Mouse (Mus musculus) heart, embryonic 13.5 days (tissue): ENCODE data around the gene Gclc. TPM values are rescaled to one million over a fixed set of nuclear protein-coding genes. Genes with fewer than 3 reads are reported as not detected.

Source experiments
- ATAC-seq: fragments of 200-750 bp; cut with Nextera tagmentation; 2 replicates; pipeline ENCODE4 v1.8.0; 2017; ENCODE audit warnings: moderate TSS enrichment; ENCODE audit not compliant: insufficient number of reproducible peaks, low FRiP score, low TSS enrichment; ENCODE audit errors: extremely low read depth
- H3K27ac ChIP-seq: fragments of 300-500 bp; sonication (generic); replicated peaks from 2 replicates; pipeline ENCODE4 v1.5.1; 2015; ENCODE audit warnings: moderate library complexity, mild to moderate bottlenecking, inconsistent platforms
- H3K27me3 ChIP-seq: fragments of 300-500 bp; sonication (generic); replicated peaks from 2 replicates; pipeline ENCODE4 v1.6.1; 2015; ENCODE audit warnings: mild to moderate bottlenecking, inconsistent platforms
- H3K36me3 ChIP-seq: fragments of 300-500 bp; sonication (generic); 2 replicates; pipeline ENCODE4 v1.6.1; 2015; ENCODE audit warnings: mild to moderate bottlenecking, inconsistent platforms
- H3K4me1 ChIP-seq: fragments of 300-500 bp; sonication (generic); 2 replicates; pipeline ENCODE4 v1.6.1; 2015; ENCODE audit warnings: inconsistent platforms
- H3K4me2 ChIP-seq: fragments of 300-500 bp; sonication (generic); 2 replicates; pipeline ENCODE4 v1.6.1; 2015; ENCODE audit warnings: inconsistent platforms, mild to moderate bottlenecking, moderate library complexity
- H3K4me3 ChIP-seq: fragments of 300-500 bp; sonication (generic); 2 replicates; pipeline ENCODE4 v1.5.1; 2015; ENCODE audit warnings: moderate library complexity, mild to moderate bottlenecking, inconsistent platforms
- H3K9ac ChIP-seq: fragments of 300-500 bp; sonication (generic); 2 replicates; pipeline ENCODE4 v1.6.1; 2015; ENCODE audit warnings: inconsistent platforms, mild to moderate bottlenecking, moderate library complexity
- H3K9me3 ChIP-seq: fragments of 300-500 bp; sonication (generic); 2 replicates; pipeline ENCODE4 v1.6.1; 2016; ENCODE audit warnings: inconsistent platforms
- WGBS: fragments of 180-500 bp; shearing (Covaris S2); methylation state at CpG from one replicate; pipeline ENCODE4 v1.1.7; 2015; ENCODE audit warnings: mixed read lengths; 5-methylcytosine and 5-hydroxymethylcytosine counted together
- polyA plus RNA-seq: library from polyadenylated mRNA; unstranded; fragments of >200 nt; fragmentation: Nextera tagmentation; extraction: Ambion mirVana; gene quantifications from 2 replicates; pipeline ENCODE4 v1.2.1, GENCODE M21; 2015

The Gclc gene
- polyA plus RNA-seq, 1 experiment from 2014 or later = 7.6 TPM

DNA sequence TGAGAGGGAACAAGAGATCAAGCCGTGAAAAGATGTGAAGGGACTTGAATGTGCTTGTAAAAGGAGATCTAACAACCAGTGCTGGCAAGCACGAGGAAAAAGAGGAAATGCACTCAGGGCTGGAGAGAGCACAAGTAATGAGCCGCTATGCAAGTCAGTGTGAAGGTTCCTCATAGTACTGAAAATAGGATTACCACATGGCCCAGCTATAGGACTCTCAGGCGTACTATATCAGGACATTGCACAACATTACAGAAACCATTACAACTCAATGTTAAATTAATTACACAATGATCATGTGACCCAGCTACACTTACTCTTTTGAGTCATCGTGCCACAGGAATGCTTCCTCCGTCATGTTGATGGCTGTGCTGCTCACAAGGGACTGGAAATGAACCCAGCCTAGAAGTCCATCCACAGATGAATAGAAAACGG is 74.2 kb downstream of the Gclc start:
- WGBS = 72% methylated on average over 7 of the region's 7 CpGs
- Histone ChIP-seq H3K36me3 (no peaks in the 10 kb centered on the region), H3K4me3 (no peak overlapping the region), H3K9ac (no peak overlapping the region), H3K4me1 (peaks cover 7% of the 10 kb centered on the region; the same call in 1 of the 2 replicates), H3K9me3 (no peaks in the 10 kb centered on the region), H3K4me2 (no peak overlapping the region), H3K27me3 (no peaks in the 10 kb centered on the region), H3K27ac (no peak overlapping the region)
- ATAC-seq = no peak

DNA sequence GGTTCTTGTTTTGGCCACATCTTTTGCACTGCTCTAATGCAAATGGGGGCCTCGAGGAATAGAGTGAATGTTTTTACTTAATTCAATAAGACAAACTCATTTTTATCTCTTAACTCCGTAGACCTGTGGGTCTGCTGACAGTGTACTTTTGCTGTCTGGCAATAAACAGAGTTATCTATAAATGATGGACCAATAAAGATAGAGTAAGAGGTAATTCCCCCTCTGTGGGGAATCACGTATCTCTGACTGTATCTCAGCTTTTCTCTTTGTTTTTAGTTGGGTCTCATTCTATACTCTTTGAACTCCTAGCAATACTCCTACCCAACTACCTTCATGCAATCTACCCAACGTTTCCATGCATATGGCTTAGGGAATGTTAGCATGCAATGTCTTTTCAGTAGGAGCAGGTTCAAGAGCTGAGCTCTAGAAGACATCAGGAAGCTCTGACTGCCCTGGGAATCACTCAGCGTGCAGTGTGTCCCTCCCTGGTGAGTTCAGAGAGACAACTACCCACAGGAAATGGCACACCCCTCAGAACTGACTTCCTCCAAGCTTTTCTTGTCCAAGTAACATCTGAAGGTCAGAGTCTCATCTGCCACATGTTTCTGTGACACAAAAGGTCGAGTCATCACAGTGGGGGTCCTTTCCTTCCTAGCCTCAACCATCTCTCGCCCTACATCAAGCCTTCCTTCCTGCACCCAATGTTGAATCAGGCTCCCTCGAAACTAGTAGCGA is 80.1 kb downstream of the Gclc start:
- Histone ChIP-seq H3K4me2 (no peak overlapping the region), H3K27me3 (no peaks in the 10 kb centered on the region), H3K4me1 (0 out of 2 replicates have a peak, but pooled peaks cover 3% of the 10 kb centered on the region), H3K4me3 (no peak overlapping the region), H3K9me3 (no peaks in the 10 kb centered on the region), H3K36me3 (no peaks in the 10 kb centered on the region), H3K9ac (no peak overlapping the region), H3K27ac (no peak overlapping the region)
- no peak for ATAC-seq
- 58% methylated on average over 9 of the region's 9 CpGs for WGBS

DNA sequence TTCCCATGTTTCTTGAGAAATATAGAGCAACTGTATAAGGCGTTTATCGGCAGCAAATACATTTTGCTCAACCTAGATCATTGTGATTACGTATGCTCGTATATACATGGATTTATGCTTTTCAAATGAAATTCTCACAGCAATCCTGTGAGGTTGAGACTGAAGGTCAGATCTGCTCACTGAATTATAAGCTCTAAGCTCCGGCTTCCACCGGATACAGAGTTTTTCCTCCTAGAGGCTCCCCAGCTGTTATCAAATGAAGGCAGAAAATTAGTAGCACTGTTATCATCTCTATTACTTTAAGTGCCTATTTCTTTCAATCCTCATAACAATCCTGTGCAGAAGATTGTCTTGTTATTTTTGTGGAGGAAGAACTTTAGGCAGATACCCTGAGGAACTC is 80.8 kb downstream of the Gclc start:
- no peaks in the 10 kb centered on the region for H3K36me3 ChIP-seq
- H3K27ac ChIP-seq = no peak overlapping the region

DNA sequence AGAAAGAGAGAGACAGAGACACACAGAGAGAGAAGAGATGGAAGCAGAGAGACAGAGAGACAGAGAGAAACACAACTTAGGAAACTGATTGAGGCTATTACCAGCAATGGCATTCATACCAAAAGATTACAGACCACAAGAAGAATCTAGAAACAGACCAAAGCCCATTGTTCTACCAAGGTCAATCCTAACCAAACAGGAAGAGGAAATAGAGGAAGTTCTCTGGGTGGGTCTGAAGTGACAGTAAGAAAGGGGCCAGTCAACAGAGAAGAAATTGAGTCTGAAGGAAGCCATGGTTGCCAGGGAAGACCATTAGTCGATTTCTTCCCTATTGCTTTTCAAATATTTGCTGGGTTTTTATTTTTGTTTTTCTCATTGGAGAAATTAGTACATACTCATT is 81.4 kb downstream of the Gclc start:
- WGBS = 58% methylated on average over 1 of the region's 1 CpGs
- no peaks in the 10 kb centered on the region for H3K9me3 ChIP-seq
- no peaks in the 10 kb centered on the region for H3K36me3 ChIP-seq
- no peak for ATAC-seq
- H3K4me3 ChIP-seq = no peak overlapping the region
- no peaks in the 10 kb centered on the region for H3K27me3 ChIP-seq
- no peak overlapping the region for H3K9ac ChIP-seq
- 0 out of 2 replicates have a peak, but pooled peaks cover 3% of the 10 kb centered on the region for H3K4me1 ChIP-seq
- no peak overlapping the region for H3K4me2 ChIP-seq
- no peak overlapping the region for H3K27ac ChIP-seq

More for the DNA sequence above, 80.8 kb downstream of the Gclc start:
- Histone ChIP-seq H3K4me1 (0 out of 2 replicates have a peak, but pooled peaks cover 3% of the 10 kb centered on the region), H3K27me3 (no peaks in the 10 kb centered on the region), H3K4me2 (no peak overlapping the region), H3K9ac (no peak overlapping the region), H3K9me3 (no peaks in the 10 kb centered on the region), H3K4me3 (no peak overlapping the region)
- no peak for ATAC-seq
- 82% methylated on average over 6 of the region's 6 CpGs for WGBS

DNA sequence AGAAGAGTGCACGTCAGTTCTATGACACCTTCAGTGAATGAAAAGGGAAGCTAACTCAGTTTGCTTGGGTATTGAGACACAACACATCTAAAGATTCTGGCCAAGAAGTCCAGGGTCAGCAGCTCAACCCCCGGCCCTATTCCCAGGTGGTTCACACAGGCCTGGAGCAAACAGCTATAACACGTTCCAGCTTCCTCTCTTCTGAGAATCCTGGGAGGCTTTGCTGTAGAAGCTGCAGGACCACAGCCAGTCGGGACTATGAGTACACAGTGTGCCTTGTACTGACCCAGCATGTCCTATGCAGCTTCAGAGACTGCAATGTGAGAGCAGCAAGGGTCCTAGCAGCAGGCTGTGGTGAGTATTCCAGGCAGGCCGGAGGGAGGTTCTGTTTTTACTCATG is 84.3 kb downstream of the Gclc start:
- WGBS = 55% methylated on average over 5 of the region's 5 CpGs
- no peak overlapping the region for H3K4me3 ChIP-seq
- no peak overlapping the region for H3K27ac ChIP-seq
- H3K36me3 ChIP-seq = no peaks in the 10 kb centered on the region
- H3K4me1 ChIP-seq = 0 out of 2 replicates have a peak, but pooled peaks cover 3% of the 10 kb centered on the region
- H3K9ac ChIP-seq = no peak overlapping the region
- no peak for ATAC-seq
- no peaks in the 10 kb centered on the region for H3K27me3 ChIP-seq
- no peaks in the 10 kb centered on the region for H3K9me3 ChIP-seq
- H3K4me2 ChIP-seq = no peak overlapping the region

Other genes with a start within 250 kb of the Gclc start
- 12.6 and 13.0 TPM in 2 replicates for gene Lrrc1, start 209.7 kb upstream of the Gclc start, polyA plus RNA-seq
- gene Klhl31, start 118.0 kb upstream of the Gclc start, polyA plus RNA-seq = 46.2 and 49.9 TPM in 2 replicates
- gene Elovl5, start 162.8 kb downstream of the Gclc start, polyA plus RNA-seq = 65.2 and 69.6 TPM in 2 replicates